Mouse (Mus musculus) neural tube, embryonic 10.5 days (tissue): ENCODE measurements around the gene Gm3159.
"Not testable (repeated sequence)": the region's sequence is repeated elsewhere in the genome, so short reads cannot be mapped to it uniquely, and the experiment has no call there.

Experiments
- DNase-seq: peaks from one replicate; pipeline ENCODE4 v3.0.0-alpha.2; 2017; ENCODE audit warnings: low spot score; ENCODE audit errors: extremely low spot score

The Gm3159 gene

GRCm38 (mm10) chr14:4397226-4397625 lies at the start of gene Gm3159:
Gene Gm3159 (plus strand): TSS chr14:4397526.
- DNase-seq: not testable (repeated sequence)

GRCm38 (mm10) chr14:4368991-4369390 lies 28.3 kb upstream of the Gm3159 start:
- DNase-seq: not testable (repeated sequence)

DNA sequence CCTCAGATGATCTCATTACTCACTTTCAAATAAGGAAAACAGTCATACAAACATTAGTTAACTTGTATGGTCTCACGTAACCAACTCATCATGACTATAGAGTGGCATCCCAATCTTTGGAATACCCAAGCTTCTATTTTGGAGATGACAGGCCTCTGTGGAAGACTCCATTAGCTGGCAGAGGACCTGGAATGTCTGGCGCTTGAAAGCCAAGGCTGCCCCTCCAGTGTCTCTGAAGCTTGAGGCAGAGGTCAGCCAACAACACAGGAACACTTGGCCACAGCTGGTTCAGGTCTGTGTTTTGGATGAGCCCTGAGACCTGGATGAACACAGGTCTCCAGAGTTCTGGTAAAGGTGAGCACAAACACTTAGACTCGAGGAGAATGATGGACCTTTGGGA lies 27.6 kb upstream of the Gm3159 start:
- not testable (repeated sequence) for DNase-seq

- DNase-seq: not testable (repeated sequence)
Observed at GRCm38 (mm10) chr14:4377871-4378270, 19.5 kb upstream of the Gm3159 start.

DNA sequence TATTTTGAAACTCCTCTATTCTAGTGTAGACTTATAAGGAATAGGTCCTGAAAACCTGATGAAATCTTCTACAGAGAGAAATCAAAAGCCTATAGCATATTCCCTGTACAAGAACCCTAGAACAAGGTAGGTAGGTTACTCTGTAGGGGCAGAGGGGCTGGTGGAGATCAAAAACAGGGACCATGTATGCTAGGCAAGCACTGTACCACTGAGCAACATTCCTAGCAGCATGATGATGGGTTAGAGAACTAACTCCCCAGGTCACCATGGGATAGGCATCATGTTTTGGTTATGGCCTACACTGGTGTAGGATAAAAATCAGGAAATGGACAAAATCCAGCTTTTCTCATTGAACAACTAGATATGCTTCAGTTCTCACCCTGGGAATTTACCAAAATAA lies 11.7 kb upstream of the Gm3159 start:
- DNase-seq: not testable (repeated sequence)

- not testable (repeated sequence) for DNase-seq
Observed at GRCm38 (mm10) chr14:4392841-4393530, 4.3 kb upstream of the Gm3159 start.

GRCm38 (mm10) chr14:4398624-4399023 lies 1.3 kb downstream of the Gm3159 start:
- DNase-seq: not testable (repeated sequence)

DNA sequence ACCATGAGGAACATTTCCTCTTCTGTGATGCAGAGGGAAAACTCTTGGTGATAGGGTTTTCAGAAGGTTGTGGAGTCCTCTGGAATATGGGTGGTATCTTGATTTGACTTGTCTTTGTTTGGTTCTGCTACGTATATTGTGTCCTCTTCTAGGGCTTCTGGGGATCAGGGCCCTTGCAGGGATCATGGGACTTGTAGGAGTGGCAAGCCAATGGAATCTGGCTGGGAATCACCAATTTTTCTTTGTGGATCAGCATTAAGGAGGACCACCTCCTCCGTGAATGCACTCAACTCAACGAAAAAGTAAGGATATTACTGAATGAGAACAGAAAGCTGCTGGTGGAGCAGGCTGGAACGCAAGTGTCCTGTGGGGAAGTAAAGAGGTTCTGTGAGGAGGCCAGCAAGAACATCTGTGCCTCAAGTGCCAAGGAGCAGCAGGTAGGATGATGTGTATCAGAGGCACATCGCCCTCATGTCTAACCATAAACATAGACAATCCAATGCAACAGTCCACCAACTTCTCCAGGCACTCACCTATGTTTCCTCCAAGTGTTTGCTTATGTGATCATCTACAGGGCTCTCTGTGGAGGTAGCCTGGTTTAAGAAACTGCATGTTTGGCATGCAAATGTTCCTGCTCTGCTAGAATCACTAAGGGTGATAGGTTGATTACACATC lies 2.9 kb downstream of the Gm3159 start:
- not testable (repeated sequence) for DNase-seq

- DNase-seq: not testable (repeated sequence)
Observed at GRCm38 (mm10) chr14:4401245-4401644, 3.9 kb downstream of the Gm3159 start.

- DNase-seq: not testable (repeated sequence)
Observed at GRCm38 (mm10) chr14:4403840-4404239, 6.5 kb downstream of the Gm3159 start.

- DNase-seq: not testable (repeated sequence)
Observed at GRCm38 (mm10) chr14:4409939-4410338, 12.6 kb downstream of the Gm3159 start.

DNA sequence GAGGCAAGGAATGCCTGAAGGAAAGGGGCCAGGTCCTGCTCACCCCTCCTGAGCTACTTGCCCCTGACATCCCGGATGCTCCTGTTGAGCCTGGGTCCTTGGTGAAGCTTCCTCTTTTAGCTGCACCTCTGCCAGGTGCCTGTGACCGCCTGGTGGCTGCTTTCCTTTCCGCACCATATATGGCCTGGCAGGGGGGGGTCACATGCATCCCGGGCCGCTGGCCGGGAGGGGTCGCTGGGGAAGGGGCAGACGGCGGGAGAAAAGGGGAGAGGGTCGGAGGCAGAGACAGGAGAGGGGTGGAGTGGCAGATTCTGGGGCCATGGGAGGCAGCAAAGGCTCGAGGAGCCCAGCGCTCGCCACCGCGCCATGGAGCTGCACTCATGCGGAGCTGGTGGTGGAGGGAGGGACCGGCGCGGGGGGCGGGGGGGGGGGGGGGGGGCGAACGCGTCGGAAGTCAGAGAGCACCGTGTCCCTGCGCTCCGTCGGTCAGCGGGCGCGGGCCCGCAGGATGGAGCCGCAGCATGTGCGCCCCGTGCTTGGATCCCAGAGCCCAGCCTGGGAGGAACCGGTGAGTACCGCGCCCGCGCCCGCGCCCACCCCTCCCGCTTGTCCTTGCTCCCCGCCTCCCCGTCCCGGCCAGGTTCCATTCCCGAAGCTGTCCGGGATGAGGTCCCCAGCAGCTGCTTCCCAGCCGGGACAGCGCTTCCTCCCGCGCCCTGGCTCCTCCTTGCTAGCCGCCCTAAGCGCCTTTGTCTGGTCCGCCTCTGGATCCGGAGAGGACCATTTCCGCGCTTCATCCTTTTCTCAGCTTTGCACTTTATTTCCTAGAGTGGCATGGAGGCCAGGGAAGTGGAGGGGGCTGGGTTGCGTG lies 17.9 kb downstream of the Gm3159 start, which contains the start of gene Gm3164:
Gm3164 (plus strand) TSS at position 484 of the 871 bp plus-strand sequence.
- peak; percentile 30 for DNase-seq

- not testable (repeated sequence) for DNase-seq
Observed at GRCm38 (mm10) chr14:4430692-4431091, 33.4 kb downstream of the Gm3159 start, which contains the start of gene Gm3173. Gene Gm3173 (plus strand): TSS chr14:4430992.
